35 mouse cellular contexts compared by ENCODE assay signal in genomic region chr15:84262630-84263029, GRCm38 (mm10).
"Had no signal": no experiment of that assay in that cellular context is flagged by ENCODE, and none has a peak within 500 bp of the region (broad histone marks: within the 10 kb centered on the region; RNA-seq: fewer than 3 reads in every experiment).

No protein-coding gene starts in this region.

- H3K4me2 ChIP-seq: heart, embryonic 11.5 days; heart, embryonic 12.5 days; heart, embryonic 13.5 days; heart, embryonic 15.5 days; hindbrain, embryonic 12.5 days; hindbrain, embryonic 13.5 days; hindbrain, embryonic 14.5 days; hindbrain, embryonic 15.5 days; intestine, embryonic 15.5 days; kidney, embryonic 15.5 days had no signal

- H3K27me3 ChIP-seq: heart, embryonic 12.5 days; heart, embryonic 13.5 days; heart, embryonic 15.5 days; intestine, embryonic 15.5 days had no signal

- H3K9ac ChIP-seq: heart, embryonic 12.5 days; heart, embryonic 15.5 days; hindbrain, embryonic 12.5 days; hindbrain, embryonic 13.5 days; hindbrain, embryonic 14.5 days; hindbrain, embryonic 15.5 days; intestine, embryonic 15.5 days; kidney, embryonic 15.5 days had no signal

- DNase-seq: heart, postnatal 10 days; heart, postnatal 14 days; heart, postnatal 36 days; heart, postnatal 4 days; kidney, adult 11 months; kidney, adult 18-20 months; kidney, adult 2 months; kidney, adult 8-10 months; kidney, adult 9 months; kidney, postnatal 10 days; kidney, postnatal 14 days; kidney, postnatal 25 days; kidney, postnatal 36 days; kidney, postnatal 4 days; layer of hippocampus, adult 9-11 months; layer of hippocampus, postnatal 36 days had no signal

- H3K27ac ChIP-seq: heart, embryonic 10.5 days; heart, embryonic 13.5 days; heart, embryonic 15.5 days; hindbrain, embryonic 14.5 days; hindbrain, embryonic 15.5 days; hindbrain, postnatal 0 days; intestine, embryonic 15.5 days; kidney, embryonic 15.5 days; kidney, postnatal 0 days had no signal

- H3K9me3 ChIP-seq: heart, embryonic 10.5 days; heart, embryonic 12.5 days; heart, embryonic 13.5 days; heart, embryonic 15.5 days; hindbrain, embryonic 10.5 days; hindbrain, embryonic 12.5 days; hindbrain, embryonic 13.5 days; hindbrain, embryonic 15.5 days; intestine, embryonic 15.5 days; kidney, embryonic 15.5 days had no signal

- H3K4me1 ChIP-seq: intestine, embryonic 15.5 days; kidney, embryonic 15.5 days had no signal

- ATAC-seq: hindbrain, embryonic 16.5 days; hindbrain, postnatal 0 days; inflammation-experienced regulatory T-cells, adult 6 months; intestine, embryonic 15.5 days; intestine, embryonic 16.5 days; intestine, postnatal 0 days had no signal

- H3K4me3 ChIP-seq: heart, embryonic 10.5 days; heart, embryonic 12.5 days; heart, embryonic 13.5 days; heart, embryonic 15.5 days; hindbrain, embryonic 10.5 days; hindbrain, embryonic 12.5 days; hindbrain, embryonic 13.5 days; hindbrain, embryonic 15.5 days; intestine, embryonic 15.5 days; kidney, embryonic 15.5 days; layer of hippocampus, adult 2 months had no signal

- H3K36me3 ChIP-seq: heart, embryonic 15.5 days; hindbrain, embryonic 12.5 days; hindbrain, embryonic 13.5 days; hindbrain, embryonic 15.5 days; intestine, embryonic 15.5 days; kidney, embryonic 15.5 days had no signal
